In the genomic region with DNA sequence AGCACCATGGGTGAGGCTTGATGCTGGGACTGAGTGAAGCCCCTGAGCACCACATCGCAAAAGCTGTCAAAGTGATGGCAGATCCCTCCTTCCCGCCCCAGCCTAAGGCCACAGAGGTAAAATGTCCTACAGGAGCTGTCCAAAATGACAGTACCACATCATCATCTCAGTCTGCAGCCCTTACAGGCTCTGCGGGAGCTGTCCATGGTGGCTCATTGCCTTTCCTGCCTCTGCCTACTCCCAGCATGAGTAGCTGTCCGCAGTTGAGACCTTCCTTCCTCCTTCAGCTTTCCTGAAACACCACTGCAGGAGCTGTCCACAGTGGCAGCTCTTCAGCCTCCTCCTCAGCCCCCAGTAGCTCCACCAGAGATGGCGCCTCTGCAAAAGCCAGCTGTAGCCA, we compare ENCODE assay signal across 11 mouse cellular contexts. TPM values are rescaled to one million over a fixed set of nuclear protein-coding genes. Genes with fewer than 3 reads are reported as not detected.
A peak's percentile ranks its signal among the peaks of the same experiment; 100 is the strongest.
DNase-seq lines count a peak whose midpoint lies in the region; ATAC-seq lines count a peak whose summit lies in the region.
"Had no signal": no experiment of that assay in that cellular context is flagged by ENCODE, and none has a peak within 500 bp of the region (broad histone marks: within the 10 kb centered on the region; RNA-seq: fewer than 3 reads in every experiment).

No protein-coding gene starts in this region.

- H3K9ac ChIP-seq in limb, embryonic 11.5 days (ENCODE audit: low read length): no peak overlapping the region
- H3K9ac ChIP-seq: stomach, embryonic 15.5 days had no signal

- no peak overlapping the region for H3K4me3 ChIP-seq in limb, embryonic 11.5 days (ENCODE audit: low read depth, low read length)
- H3K4me3 ChIP-seq: stomach, embryonic 15.5 days had no signal

- H3K4me1 ChIP-seq in limb, embryonic 11.5 days (ENCODE audit: control insufficient read depth, insufficient read depth, low read length): no peaks in the 10 kb centered on the region
- H3K4me1 ChIP-seq: stomach, embryonic 15.5 days had no signal

- no peaks in the 10 kb centered on the region for H3K36me3 ChIP-seq in limb, embryonic 11.5 days (ENCODE audit: control insufficient read depth, insufficient read depth, low read length)
- H3K36me3 ChIP-seq: stomach, embryonic 15.5 days had no signal

- peak; percentile 17 to 35 for DNase-seq in heart, adult 18-20 months
- no peak for DNase-seq in heart, adult 11 months
- DNase-seq in 3T3-L1 (ENCODE audit: low read depth, low spot score) (peak; percentile 86), ZHBTc4 (ENCODE audit: low read depth, low spot score) (peak; percentile 84)
- peak; percentile 63 for DNase-seq in limb, embryonic 11.5 days (ENCODE audit: low spot score)
- DNase-seq in cerebellum, postnatal 14 days: no peak
- DNase-seq in layer of hippocampus, adult 9-10 months (ENCODE audit: low spot score): no peak

- no peak overlapping the region for H3K4me2 ChIP-seq in limb, embryonic 11.5 days (ENCODE audit: low read depth, severe bottlenecking)
- H3K4me2 ChIP-seq: stomach, embryonic 15.5 days had no signal

- no peak for ATAC-seq in limb, embryonic 11.5 days (ENCODE audit: insufficient number of reproducible peaks, low FRiP score, low TSS enrichment, low read depth)
- no peak for ATAC-seq in erythroid progenitor cell, adult 5-6 weeks (replicated peaks; ENCODE audit: low FRiP score, poor library complexity, severe bottlenecking)
- ATAC-seq: forebrain, embryonic 16.5 days had no signal

- 85% methylated on average over 5 of the region's 5 CpGs for whole genome bisulfite sequencing in limb, embryonic 11.5 days

- H3K27ac ChIP-seq in limb, embryonic 11.5 days (replicated peaks; ENCODE audit: low read depth, low read length): no peak overlapping the region
- H3K27ac ChIP-seq: macrophage; stomach, embryonic 15.5 days had no signal

- H3K27me3 ChIP-seq in limb, embryonic 11.5 days (ENCODE audit: control insufficient read depth, insufficient read depth, low read length): no peaks in the 10 kb centered on the region
- H3K27me3 ChIP-seq: stomach, embryonic 15.5 days had no signal

- no peaks in the 10 kb centered on the region for H3K9me3 ChIP-seq in limb, embryonic 11.5 days (ENCODE audit: control insufficient read depth, low read length)
- H3K9me3 ChIP-seq: stomach, embryonic 15.5 days had no signal

RNA-seq across cellular contexts. Expression of gene Klhl7, which starts 9.7 kb away (rescaled TPM):
- 10 to 100 TPM; 44.6 to 46.4 TPM for total RNA-seq in heart, adult 18-20 months (2021)
- 59.5 and 60.0 TPM in 2 replicates for polyA plus RNA-seq in limb, embryonic 11.5 days (2014; fragmentation: Nextera tagmentation; extraction: Ambion mirVana)
- total RNA-seq in erythroid progenitor cell, adult 5-6 weeks (2015; ENCODE audit: low replicate concordance): 79.3 and 83.4 TPM in 2 replicates
- total RNA-seq in erythroid progenitor cell, adult 5-6 weeks (2017; ENCODE audit: low replicate concordance): 56.4 and 71.6 TPM in 2 replicates

RNA-seq across cellular contexts. Expression of gene Nupl2, which starts 54.7 kb away (rescaled TPM):
- total RNA-seq in heart, adult 18-20 months (2021): 1 to 10 TPM; 6.9 to 7.0 TPM
- polyA plus RNA-seq in limb, embryonic 11.5 days (2014; fragmentation: Nextera tagmentation; extraction: Ambion mirVana): 21.1 and 24.9 TPM in 2 replicates
- 2.9 and 3.2 TPM in 2 replicates for total RNA-seq in erythroid progenitor cell, adult 5-6 weeks (2015; ENCODE audit: low replicate concordance)
- 0.38 and 3.5 TPM in 2 replicates for total RNA-seq in erythroid progenitor cell, adult 5-6 weeks (2017; ENCODE audit: low replicate concordance)

Comparison
In these comparisons a context has a peak if more than half of its experiments do, and no peak if none do; other contexts are left out.
1. DNase-seq: peak in heart, adult 18-20 months (2 of 2), 3T3-L1 (single experiment), ZHBTc4 (single experiment) and limb, embryonic 11.5 days (single experiment); none in heart, adult 11 months (single experiment), cerebellum, postnatal 14 days (0 of 2) and layer of hippocampus, adult 9-10 months (single experiment).